Mouse (Mus musculus) CH12.LX (cell line): ENCODE measurements around the gene Ranbp10.

ENCODE experiments used
- CHD1 ChIP-seq: IDR thresholded peaks from 2 replicates; pipeline ENCODE4 v1.6.1; 2012; ENCODE audit warnings: low read depth, low read length, improper control_type of control experiment, inconsistent platforms
- CTCF ChIP-seq, 2 experiments: IDR thresholded peaks in 1 of 2; conservative IDR thresholded peaks in 1 of 2; 2 replicates each; pipeline ENCODE4 v1.5.1; 2011 to 2012; ENCODE audit warnings: low read depth in 2 of 2, low read length in 2 of 2, improper control_type of control experiment in 1 of 2, inconsistent platforms in 1 of 2, mild to moderate bottlenecking in 1 of 2, moderate library complexity in 1 of 2
- ELF1 ChIP-seq: IDR thresholded peaks from 2 replicates; pipeline ENCODE4 v1.6.1; 2014; ENCODE audit warnings: low read depth, mild to moderate bottlenecking, inconsistent platforms, low read length, improper control_type of control experiment
- EP300 ChIP-seq: IDR thresholded peaks from 2 replicates; pipeline ENCODE4 v1.6.1; 2011; ENCODE audit warnings: low read length, improper control_type of control experiment
- MXI1 ChIP-seq: IDR thresholded peaks from 2 replicates; pipeline ENCODE4 v1.6.1; 2011; ENCODE audit warnings: mild to moderate bottlenecking, low read depth, low read length, improper control_type of control experiment
- MYC ChIP-seq: IDR thresholded peaks from 2 replicates; pipeline ENCODE4 v1.6.1; 2011; ENCODE audit warnings: low read depth, mild to moderate bottlenecking, improper control_type of control experiment, low read length
- NRF1 ChIP-seq: IDR thresholded peaks from 2 replicates; pipeline ENCODE4 v1.6.1; 2014; ENCODE audit warnings: low read depth, mild to moderate bottlenecking, inconsistent platforms, low read length, improper control_type of control experiment, moderate library complexity
- PAX5 ChIP-seq: IDR thresholded peaks from 2 replicates; pipeline ENCODE4 v1.6.1; 2012; ENCODE audit warnings: low read length, inconsistent platforms, mixed read lengths
- POLR2A ChIP-seq: IDR thresholded peaks from 2 replicates; pipeline ENCODE4 v1.6.1; 2011; ENCODE audit warnings: low read depth, mild to moderate bottlenecking, improper control_type of control experiment, low read length
- RAD21 ChIP-seq: IDR thresholded peaks from 2 replicates; pipeline ENCODE4 v1.6.1; 2011; ENCODE audit warnings: low read depth, mild to moderate bottlenecking, low read length, improper control_type of control experiment, moderate library complexity
- SMC3 ChIP-seq: IDR thresholded peaks from 2 replicates; pipeline ENCODE4 v1.6.1; 2011; ENCODE audit warnings: low read depth, low read length, improper control_type of control experiment
- TCF12 ChIP-seq: IDR thresholded peaks from 2 replicates; pipeline ENCODE4 v1.6.1; 2014; ENCODE audit warnings: low read depth, mild to moderate bottlenecking, inconsistent platforms, low read length, improper control_type of control experiment
- ZC3H11A ChIP-seq: IDR thresholded peaks from 2 replicates; pipeline ENCODE4 v1.6.1; 2012; ENCODE audit warnings: low read depth, mild to moderate bottlenecking, inconsistent platforms, low read length, improper control_type of control experiment
- ZMIZ1 ChIP-seq: IDR thresholded peaks from 2 replicates; pipeline ENCODE4 v1.6.1; 2012; ENCODE audit warnings: low read depth, mild to moderate bottlenecking, inconsistent platforms, low read length, improper control_type of control experiment

GRCm38 (mm10) chr8:105780298-105780697, 46.9 kb downstream of the Ranbp10 start:
- TF ChIP-seq TCF12 (no peak), POLR2A (no peak), MXI1 (no peak), CTCF (conservative IDR thresholded peaks at IDR 0.05 in 1 of 2, IDR thresholded peaks at IDR 0.05 in 1 of 2; ENCODE audit: low read depth in 2 of 2, low read length in 2 of 2) (no peak), CHD1 (no peak), NRF1 (no peak), EP300 (no peak), SMC3 (no peak), ZC3H11A (no peak), PAX5 (no peak), RAD21 (no peak), ZMIZ1 (no peak), MYC (no peak), ELF1 (no peak)
